Mouse (Mus musculus) heart, postnatal 0 days (tissue): ENCODE results near the gene Gm3591.
"Not testable (repeated sequence)": the region's sequence is repeated elsewhere in the genome, so short reads cannot be mapped to it uniquely, and the experiment has no call there.

ENCODE experiments used
- CTCF ChIP-seq: IDR thresholded peaks from 2 replicates; pipeline ENCODE4 v1.5.1; 2016; ENCODE audit warnings: antibody characterized with exemption, control low read depth, low read depth
- EP300 ChIP-seq: IDR thresholded peaks from 2 replicates; pipeline ENCODE4 v1.6.1; 2016; ENCODE audit warnings: antibody characterized with exemption, low read depth

DNA sequence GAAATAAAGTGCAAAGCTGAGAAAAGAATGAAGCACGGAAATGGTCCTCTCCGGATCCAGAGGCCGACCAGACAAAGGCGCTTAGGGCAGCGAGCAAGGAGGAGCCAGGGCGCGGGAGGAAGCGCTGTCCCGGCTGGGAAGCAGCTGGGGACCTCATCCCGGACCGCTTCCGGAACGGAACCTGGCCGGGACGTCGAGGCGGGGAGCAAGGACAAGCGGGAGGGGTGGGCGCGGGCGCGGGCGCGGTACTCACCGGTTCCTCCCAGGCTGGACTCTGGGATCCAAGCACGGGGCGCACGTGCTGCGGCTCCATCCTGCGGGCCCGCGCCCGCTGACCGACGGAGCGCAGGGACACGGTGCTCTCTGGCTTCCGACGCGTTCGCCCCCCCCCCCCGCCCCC lies 14.5 kb upstream of the Gm3591 start:
- not testable (repeated sequence) for TF ChIP-seq CTCF, EP300
